Mouse (Mus musculus): Measurements from ENCODE around the gene Ogfod1.

- TF ChIP-seq POLR2A (IDR thresholded peaks at IDR 0.05; ENCODE audit: insufficient read depth, low read depth, low read length) (no peak), CTCF (IDR thresholded peaks at IDR 0.05) (no peak), EP300 (IDR thresholded peaks at IDR 0.05; ENCODE audit: insufficient read depth, low read depth, low read length) (no peak)
Measured at GRCm38 (mm10) chr8:94092848-94093247, 55.9 kb downstream of the Ogfod1 start.

Data from heart, adult 2 months (tissue).